Mouse (Mus musculus) brain, embryonic 14.5 days (tissue): ENCODE measurements around the gene Prkag2. TPM values are rescaled to one million over a fixed set of nuclear protein-coding genes. Genes with fewer than 3 reads are reported as not detected.

Experiments used
- DNase-seq: peaks from one replicate; pipeline ENCODE4 v3.0.0-alpha.2; 2011; ENCODE audit warnings: low read depth
- CTCF ChIP-seq: fragments of 200-500 bp; IDR thresholded peaks from 2 replicates; pipeline ENCODE4 v1.5.1; 2012; ENCODE audit warnings: inconsistent platforms, mild to moderate bottlenecking, moderate library complexity, borderline replicate concordance; ENCODE audit not compliant: insufficient read depth, insufficient read length; ENCODE audit errors: extremely low read depth
- POLR2A ChIP-seq: fragments of 200-500 bp; IDR thresholded peaks from 2 replicates; pipeline ENCODE4 v1.6.1; 2012; ENCODE audit warnings: mild to moderate bottlenecking, inconsistent platforms, borderline replicate concordance; ENCODE audit not compliant: poor library complexity, insufficient read depth, insufficient read length, severe bottlenecking; ENCODE audit errors: extremely low read depth
- polyA plus RNA-seq: library from polyadenylated mRNA; depleted of rRNA; stranded (reverse); fragments of >200 nt; gene quantifications from 2 replicates; pipeline ENCODE4 v1.2.3, GENCODE M21; 2012

Prkag2 gene
- polyA plus RNA-seq, 1 experiment: 99.6 TPM

DNA sequence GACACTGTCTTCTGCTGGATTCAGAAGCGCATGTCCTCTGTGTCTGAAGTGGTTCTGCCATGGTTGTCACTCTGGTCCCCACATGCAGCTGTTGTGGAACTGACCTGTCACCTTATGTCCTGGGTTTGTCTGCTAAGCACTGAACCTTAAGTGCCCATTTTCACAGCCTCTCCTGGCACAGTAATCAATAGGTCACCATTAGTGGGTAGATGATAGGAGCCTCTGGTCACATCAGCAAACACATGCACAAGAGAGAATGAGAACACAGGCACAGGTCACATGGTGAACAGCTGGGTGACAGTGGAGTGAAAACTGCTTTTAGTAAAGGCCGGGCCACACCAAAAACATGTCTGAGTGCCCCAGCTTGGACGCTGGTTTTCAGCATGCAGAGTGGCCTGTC, 2.6 kb downstream of the Prkag2 start:
- no peak for TF ChIP-seq CTCF
- no peak for TF ChIP-seq POLR2A

DNA sequence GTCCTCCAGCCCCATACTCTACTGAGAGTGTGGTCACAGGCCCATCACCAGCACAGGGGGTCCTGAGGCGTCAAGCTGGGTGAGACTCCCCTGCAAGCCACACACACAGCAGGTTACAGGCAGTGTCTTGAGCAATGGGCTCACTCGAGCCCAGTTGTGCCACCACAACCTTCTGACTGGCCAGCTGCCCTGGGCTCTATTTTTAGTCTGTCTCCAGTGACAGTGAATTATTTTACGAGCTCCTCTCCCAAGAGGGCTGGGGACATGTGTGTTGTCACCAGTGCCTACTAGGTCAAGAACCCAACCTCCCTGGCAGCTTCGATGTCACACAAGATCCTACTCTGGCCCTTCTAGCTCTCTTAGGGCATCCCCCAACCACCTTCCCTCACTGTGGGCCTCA, 4.0 kb downstream of the Prkag2 start:
- TF ChIP-seq CTCF: no peak
- TF ChIP-seq POLR2A: no peak
- DNase-seq: no peak

More for the DNA sequence above, 2.6 kb downstream of the Prkag2 start:
- no peak for DNase-seq

DNA sequence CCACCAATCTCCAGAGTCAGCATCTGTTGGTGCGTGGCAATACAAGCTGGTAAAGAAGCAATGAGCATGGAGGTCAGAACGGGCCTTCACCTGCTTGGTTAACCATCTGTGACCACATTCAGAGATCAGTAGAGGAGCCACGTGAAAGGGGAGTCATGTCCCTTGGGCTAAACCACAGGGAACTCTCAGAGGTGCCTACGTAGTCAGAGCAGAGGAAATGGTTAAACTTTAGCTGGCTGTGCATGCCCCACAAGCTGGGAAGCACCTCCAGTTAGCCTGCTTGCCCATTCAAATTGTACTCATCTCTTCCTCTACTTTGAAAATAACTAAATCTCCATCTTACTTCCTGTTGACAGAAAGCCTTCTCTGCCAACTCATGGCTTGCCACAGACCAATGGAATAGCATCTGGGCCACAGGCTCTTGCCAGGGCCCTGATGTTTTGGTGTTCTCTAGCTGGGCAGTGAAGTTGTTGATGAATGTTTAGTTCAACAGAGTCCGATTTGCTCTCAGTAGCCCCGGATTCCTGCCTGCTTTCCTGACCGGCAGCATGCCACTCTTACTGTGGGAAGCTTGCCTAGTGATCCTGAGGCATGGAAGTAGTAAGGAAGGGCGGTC, 7.7 kb downstream of the Prkag2 start:
- no peak for TF ChIP-seq POLR2A
- no peak for TF ChIP-seq CTCF
- DNase-seq: no peak

DNA sequence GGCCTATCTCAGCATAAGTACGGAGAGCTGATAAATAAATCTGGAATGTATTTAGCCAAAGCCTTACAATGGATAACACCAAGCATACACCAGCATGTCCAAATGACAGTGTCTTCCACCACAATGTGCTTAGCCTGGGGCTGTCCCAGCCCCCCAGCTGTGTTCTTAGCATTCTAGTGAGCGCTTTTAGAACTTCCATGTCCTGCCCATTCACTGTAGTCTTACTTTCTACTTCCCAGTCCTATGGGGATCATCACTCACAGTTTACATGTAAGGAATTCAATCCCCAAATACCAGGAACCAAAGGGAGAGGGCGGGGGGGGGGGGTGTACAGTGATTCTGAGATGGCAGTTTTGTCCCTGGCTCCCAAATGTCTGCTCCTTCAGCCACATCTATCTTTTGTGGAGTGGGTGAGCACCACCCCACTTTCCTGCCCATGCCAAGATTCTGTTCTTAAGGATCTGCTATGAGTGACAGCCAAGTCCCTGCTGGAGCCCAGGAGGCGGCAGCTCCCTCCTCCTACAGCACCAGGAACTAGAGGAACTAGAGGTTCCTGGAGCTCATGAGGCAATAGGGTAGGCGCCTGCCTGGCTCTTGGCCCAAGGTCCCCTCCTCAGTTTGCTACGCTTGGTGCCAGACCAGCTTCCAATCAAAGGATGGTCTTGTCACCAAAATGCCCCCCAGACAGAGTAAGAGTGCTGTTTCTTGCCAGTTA, 11.0 kb downstream of the Prkag2 start:
- no peak for DNase-seq
- TF ChIP-seq POLR2A (no peak), CTCF (no peak)

DNA sequence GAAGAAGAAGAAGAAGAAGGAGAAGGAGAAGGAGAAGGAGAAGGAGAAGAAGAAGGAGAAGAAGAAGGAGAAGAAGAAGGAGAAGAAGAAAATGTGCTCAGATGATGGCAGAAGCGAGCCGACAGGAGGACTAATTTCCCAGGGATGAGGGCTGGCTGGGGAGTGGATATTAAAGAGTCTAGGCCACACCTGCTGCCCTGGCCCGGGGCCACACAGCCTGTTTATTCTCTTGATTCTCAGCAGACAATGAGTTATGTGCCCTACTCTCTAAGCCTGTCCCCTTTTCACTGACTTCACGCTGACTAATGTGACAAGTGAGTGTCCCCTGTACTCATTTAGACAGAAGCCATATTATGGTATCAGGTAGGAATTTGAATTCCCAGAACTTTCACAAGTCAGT, 11.8 kb downstream of the Prkag2 start:
- no peak for DNase-seq
- no peak for TF ChIP-seq CTCF
- TF ChIP-seq POLR2A: no peak

DNA sequence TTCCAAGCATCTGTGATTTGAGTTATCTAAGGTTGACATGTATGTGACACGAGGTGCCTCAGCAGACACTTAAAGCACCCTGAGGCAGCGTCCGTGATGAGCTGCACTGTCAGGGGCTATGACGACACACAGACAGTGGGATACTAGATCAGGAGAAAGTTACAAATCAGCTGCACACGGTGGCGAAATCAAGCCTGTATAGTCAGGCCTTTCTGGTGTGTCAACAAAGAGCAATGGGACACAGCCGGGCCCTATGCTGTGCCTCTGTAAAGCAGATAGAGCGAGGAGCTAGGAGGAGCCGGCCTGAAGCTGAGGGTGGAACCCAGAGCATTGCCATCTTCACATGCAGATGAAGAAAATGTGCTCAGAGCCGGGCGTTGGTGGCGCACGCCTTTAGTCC, 12.3 kb downstream of the Prkag2 start:
- TF ChIP-seq POLR2A (no peak), CTCF (no peak)
- no peak for DNase-seq

DNA sequence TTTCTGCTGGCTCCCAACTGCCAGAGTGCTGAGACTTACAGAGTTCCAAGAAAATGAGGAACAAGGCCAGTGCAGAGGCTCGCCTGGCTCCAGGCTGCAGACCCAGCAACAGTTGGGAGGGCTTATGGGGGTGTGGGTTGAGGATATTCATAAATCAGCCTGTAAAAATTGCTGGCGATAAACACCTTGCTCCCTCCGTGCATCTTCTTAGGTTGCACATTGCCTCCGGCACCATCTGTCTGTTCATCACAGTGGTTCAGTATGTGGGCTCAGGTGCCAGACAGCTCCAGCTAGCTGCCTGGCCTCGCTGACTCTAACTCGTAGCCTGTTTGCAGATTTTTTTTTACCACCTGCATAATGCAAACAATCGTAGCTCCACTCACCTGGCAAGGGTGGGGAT, 13.4 kb downstream of the Prkag2 start:
- peak; percentile 56 for DNase-seq
- TF ChIP-seq POLR2A: no peak
- no peak for TF ChIP-seq CTCF

DNA sequence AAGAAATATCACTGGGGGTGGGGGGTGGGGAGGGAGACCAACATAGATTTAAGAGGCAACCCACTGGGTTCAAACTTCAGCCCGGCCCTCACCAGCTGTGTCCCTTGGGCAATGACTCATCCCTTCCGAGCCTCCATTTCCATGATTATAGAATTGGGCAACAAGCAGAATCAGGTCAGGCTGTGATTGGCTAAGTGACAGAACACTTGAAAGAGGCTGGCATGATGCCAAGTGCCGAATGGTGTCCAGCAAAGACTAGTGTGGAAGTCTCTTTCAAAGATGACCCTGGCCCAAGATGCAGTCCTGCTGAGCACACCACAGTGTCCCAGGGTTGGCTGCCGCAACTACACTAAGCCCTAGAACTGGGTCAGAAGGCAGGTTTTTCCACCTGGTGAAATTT, 14.2 kb downstream of the Prkag2 start:
- peak; percentile 60 for DNase-seq
- TF ChIP-seq CTCF: no peak
- no peak for TF ChIP-seq POLR2A

DNA sequence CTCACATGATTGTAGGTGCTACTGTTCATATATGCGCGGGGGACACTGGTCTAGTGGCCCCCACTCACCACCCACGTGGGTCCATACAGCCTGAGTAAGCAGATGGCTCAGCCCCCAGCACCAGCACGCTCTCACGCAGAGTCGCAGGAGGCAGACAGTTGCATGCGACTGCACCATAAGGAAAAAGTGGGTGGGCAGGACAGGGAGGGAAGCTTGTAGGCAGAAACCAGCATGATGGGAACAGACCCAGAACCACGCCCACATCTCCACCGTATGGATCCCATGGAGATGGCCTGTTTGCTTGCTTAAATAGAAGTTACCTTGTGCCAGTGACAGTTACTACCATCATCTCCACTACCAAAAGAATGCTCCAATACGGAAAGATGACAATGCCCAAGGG, 15.3 kb downstream of the Prkag2 start:
- no peak for DNase-seq
- no peak for TF ChIP-seq CTCF
- TF ChIP-seq POLR2A: no peak

DNA sequence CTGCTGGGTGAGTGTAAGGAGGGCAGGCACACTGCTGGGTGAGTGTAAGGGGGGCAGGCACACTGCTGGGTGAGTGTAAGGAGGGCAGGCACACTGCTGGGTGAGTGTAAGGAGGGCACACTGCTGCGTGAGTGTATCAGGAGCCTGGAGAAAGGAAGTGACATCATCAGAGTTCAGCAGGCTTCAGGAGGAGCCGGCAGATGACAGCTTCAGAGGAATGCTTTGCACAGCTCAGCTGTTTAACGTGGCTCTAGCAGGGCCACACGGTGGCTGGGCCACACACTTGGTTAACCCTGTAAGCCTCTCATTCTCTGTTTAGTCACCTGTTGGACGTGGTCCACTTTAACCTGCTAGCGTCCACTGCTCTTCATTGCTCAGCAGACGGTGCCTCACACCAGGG, 16.6 kb downstream of the Prkag2 start:
- no peak for TF ChIP-seq POLR2A
- no peak for TF ChIP-seq CTCF
- DNase-seq: no peak

DNA sequence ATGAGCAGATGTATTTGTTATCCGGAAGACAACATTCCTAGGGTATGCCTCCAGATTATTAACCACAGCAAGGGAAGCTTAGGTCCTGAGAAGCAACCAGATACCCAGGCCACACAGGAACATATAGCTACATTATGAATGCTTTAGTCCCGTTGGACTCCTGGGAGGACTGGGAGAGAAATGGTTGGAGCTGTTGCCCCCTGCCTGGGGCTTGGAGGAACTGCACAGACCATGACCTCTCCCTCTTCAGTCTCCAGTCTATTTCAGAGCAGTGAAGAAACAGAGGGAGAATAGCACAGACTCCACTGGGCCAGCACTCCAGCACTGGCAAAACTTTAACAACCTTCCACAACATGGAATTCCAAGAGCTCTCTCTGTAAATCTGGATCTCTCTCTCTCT, 17.9 kb downstream of the Prkag2 start:
- TF ChIP-seq CTCF: peak; percentile 66; the same call in 1 of the 2 replicates
- no peak for TF ChIP-seq POLR2A

DNA sequence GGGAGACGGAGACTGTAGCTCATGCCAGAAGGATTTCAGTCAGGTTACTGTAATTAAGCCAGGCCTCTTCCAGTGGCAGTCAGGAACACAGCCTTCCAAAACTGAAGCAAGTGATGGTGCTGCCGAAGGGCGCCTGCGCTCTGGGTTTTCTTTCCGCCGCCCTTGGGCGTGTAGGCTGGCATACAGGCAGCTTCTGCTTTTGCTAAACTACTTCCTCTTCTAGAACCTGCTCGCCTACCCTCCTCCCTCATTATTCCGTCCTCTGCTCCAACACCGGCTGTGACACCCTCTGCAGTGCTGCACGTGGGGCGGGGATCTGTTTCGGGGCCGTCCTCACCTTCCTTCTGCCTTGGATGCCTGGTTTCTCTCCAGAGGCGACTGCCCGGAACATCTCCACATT, 18.9 kb downstream of the Prkag2 start:
- no peak for DNase-seq
- no peak for TF ChIP-seq CTCF

More for the DNA sequence above, 17.9 kb downstream of the Prkag2 start:
- DNase-seq: peak; percentile 51
